Mouse (Mus musculus) left cerebral cortex, postnatal 36 days (tissue): ENCODE data around the gene Hoxa6. TPM values are rescaled to one million over a fixed set of nuclear protein-coding genes. Genes with fewer than 3 reads are reported as not detected.
A peak's percentile ranks its signal among the peaks of the same experiment; 100 is the strongest.

Source experiments
- DNase-seq, 2 experiments: peaks; one replicate each; pipeline ENCODE4 v3.0.0; 2021 to 2022; ENCODE audit warnings: low spot score in 2 of 2, mixed read lengths in 1 of 2
- intact Hi-C: fragments of 180-260 bp; cut with DNase I; formaldehyde crosslinking; loops from one replicate; pipeline ENCODE4 v1.15.1; 2025
- total RNA-seq, 2 experiments: library from RNA; stranded (reverse); gene quantifications; 2 replicates each; pipeline ENCODE4 v1.2.3; 2021

Gene Hoxa6
- total RNA-seq, 2 experiments from 2014 or later = not detected

DNA sequence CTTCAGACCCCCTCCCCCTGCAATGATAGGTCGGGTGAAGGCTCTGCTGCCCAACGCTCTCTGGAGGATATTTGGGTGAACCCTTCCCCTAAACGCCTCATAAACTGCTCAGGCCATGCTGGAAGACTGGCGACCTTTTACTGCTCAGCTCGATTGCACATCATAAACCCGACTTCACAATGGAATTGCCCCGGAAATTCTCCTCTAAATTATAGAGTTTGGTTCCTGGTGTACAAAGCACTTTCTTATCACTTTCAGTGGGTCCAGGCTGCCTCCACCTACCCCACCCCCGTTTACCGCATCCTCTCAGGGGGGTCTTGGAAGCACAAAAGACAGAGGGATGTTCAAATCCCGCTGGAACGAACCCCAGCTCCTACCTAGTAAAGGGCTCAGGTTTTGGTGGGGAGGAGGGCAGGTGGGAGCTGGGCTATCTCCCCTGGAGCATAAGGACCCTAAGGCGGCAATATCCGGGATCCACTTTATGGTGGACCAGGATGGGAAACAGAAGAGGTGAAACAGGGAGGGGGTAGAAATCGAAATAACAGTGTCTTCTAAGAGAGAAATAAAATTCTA, 10.2 kb upstream of the Hoxa6 start:
- intact Hi-C loops = loop anchor here (5.0 kb wide), 1 partner anchor 1036 kb away; no protein-coding TSS in a partner anchor
- DNase-seq = no peak

DNA sequence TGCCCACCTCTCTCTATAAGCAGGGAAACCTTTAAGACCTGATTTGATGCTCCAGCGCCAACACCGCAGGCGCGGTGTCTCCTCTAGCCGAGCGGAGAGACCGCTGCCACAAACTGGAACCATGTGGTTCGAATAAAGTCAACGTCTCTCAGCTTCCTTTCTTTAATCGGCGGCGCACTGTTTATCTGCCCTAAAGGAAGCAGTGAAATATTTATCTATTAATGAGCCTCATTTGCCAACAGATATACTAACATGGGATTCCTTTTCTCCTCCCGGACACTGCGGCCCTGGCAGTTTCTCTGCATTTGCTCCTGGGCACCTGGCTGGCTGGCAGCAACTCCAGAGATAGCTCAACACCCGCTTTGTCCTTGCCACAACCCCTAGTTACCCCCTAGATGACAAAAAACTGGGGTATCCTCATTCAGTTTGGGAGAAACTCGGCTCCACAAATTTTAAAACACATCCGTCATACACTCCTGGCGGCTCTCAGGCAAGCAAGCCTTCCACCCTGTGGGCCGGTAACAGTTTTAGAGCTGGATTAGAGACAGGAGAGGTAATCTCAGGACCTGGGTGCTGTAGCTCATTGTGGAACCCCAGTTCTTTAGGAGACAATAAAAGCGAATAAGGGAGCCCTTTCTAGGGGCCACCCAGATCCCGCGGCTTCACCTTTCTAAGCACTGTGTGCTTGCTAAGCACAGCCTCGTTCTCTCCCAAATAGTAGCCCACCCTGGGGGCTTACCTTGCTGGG, 9.5 kb upstream of the Hoxa6 start:
- intact Hi-C loops = loop anchor here (5.0 kb wide), 1 partner anchor 1036 kb away; no protein-coding TSS in a partner anchor
- no peak for DNase-seq

DNA sequence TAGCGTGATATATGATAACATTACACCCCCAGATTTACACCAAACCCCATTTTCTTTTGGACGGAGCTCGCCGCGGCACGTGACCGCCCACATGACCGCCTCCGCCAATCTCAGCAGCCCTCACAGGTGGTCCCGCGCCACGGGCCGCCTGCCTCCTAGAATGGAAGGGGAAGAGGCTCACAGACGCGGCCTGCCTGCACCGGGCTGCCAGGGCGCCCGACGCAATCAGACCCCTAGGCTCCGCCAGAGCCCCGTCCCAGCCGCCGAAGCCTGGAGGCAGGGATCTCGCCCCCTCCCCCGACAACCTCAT, 8.9 kb upstream of the Hoxa6 start:
- intact Hi-C loops = loop anchor here (5.0 kb wide), 1 partner anchor 1035 kb away; no protein-coding TSS in a partner anchor

DNA sequence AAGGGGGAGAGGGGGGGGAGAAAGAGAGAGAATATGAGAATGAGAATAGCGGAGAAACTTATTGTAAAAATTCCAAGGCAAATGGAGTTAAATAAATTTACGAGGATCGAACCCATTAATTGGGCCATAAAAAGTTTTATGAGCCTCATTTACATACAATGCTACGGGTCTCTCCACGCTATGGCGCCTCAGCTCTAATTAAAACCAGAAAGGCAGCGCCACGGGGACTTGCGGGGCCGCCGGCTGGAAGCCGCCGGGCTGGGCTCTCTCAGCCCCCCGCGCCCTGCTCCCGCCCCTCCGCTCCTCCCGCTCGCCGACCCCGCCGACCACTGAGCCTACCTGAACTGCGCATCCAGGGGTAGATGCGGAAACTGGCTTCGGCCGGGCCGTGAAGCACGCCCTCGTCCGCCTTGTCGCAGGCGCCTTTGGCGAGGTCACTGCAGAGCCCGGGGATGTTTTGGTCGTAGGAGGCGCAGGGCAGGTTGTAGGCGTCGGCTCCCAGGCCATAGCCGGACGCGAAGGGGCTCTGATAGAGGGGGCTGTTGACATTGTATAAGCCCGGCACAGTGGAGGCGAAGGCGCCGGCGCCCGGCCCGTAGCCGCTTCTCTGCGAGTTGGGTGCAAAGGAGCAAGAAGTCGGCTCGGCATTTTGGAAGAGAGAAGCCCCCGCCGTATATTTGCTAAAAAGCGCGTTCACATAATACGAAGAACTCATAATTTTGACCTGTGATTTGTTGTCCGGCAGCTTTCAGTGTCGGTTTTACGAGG, 8.4 kb upstream of the Hoxa6 start:
- intact Hi-C loops = loop anchor here (5.0 kb wide), 1 partner anchor 1035 kb away; no protein-coding TSS in a partner anchor
- DNase-seq = no peak

More for the DNA sequence above, 8.9 kb upstream of the Hoxa6 start:
- DNase-seq = no peak

DNA sequence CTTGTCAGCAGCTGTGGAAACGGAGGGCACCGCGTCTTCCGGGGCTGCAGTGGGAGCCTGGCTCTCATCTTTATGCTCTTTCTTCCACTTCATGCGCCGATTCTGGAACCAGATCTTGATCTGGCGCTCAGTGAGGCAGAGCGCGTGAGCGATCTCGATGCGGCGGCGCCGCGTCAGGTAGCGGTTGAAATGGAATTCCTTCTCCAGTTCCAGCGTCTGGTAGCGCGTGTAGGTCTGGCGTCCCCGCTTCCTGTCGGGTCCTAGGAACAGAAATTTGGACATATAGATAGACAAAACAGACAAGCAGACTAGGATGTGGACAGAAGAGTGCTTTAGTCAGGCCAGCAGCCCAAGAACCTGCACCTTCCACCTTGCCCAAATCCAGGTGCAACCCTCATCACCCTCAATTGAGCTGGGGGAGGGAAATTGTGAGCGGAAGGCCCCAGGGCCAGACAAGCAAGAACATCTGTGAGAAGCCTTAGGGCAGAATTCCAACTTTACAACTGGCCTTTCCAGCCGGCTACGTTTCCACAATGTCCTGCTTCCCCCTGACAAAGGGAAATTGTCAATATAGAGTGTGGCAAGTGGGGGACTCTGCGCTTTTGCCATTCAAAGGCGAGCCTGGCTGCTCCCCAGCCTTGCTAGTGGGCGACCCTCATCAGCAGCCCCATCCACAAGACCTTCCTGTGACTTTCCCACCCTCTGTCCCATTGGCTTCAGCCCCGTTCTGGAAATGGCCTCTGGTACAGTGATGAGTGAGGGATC, 7.4 kb upstream of the Hoxa6 start:
- intact Hi-C loops = loop anchor here (5.0 kb wide), 1 partner anchor 1034 kb away; no protein-coding TSS in a partner anchor
- DNase-seq = no peak

DNA sequence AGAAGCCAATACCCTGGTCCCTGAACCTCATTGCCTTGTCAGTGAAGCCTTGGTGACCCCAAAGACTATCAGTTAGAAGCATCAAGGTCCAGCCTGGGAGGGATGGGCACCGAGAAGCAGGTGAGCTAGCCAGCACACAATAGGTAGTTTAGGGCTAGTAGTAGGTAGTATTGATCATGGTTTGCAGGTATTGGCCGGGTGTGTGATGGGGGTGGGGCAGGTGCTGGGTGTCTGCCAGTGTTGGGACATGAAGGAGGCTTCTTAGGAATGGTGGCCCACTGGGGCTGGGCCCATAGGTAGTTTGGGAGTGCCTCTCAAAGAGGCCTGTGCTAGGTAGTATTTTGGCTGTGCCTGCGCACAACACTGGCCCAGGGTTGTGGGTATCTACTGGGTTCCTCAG, 6.5 kb upstream of the Hoxa6 start:
- DNase-seq = no peak
- intact Hi-C loops = loop anchor here (5.0 kb wide), 1 partner anchor 1033 kb away; no protein-coding TSS in a partner anchor

DNA sequence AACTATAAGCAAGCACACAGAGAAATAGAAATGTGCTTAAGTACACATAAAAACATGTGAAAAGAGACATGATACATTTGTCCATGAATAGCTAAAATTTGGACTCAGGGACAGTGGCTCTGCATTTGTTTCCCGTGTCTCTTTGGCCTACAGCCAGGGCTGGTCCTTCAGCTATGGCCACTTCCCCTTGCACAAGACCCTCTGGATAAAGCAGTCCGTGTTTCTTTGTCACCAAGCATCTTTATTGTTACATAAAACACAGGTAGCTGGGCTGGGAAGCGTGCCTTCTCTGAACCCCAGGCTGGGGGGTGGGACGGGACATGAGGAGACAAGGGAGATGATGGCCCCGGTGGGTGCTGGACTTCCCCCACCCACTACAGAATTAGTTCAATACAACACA, 5.7 kb upstream of the Hoxa6 start:
- no peak for DNase-seq
- intact Hi-C loops = no loop called here

DNA sequence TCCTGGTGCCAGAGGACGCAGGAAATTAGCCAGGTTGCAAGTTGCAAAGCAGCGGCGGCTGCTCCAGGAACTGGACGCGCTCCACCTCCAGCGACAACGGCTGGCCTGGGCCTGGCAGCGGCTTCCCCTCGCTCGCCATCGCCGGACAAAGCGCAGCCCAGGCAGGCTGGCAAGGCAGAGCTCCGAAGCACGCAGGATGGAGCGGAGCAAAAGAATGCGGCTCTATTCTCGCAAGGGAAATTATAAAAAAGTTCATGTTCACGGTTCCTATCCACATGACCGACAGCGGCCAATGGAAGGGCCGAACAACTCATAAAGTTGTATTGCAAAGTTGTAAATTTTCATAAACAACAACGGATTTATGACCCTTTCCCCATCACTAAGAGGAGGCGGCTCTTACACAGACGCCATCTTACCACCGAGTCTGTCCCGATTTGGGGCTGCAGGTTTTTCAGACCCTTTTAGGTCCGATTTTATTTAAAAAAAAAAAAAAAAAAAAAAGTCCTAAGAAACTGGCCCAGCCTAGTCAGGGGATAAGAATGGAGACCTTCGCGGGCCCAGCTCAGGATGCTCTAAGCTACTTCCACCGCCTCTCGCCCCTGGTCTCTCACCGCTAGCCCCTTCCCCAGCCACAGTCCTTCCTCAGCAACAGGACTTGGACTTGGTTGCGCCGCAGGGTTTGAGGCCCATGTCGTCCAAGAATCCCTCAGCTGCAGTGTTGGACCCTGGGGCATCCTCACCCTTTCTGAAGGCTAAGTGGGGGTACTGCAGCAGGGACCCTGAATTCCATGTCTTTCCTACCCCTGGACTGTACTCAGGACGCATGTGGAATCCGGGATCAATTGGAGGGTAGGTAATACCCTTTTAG, 4.8 kb upstream of the Hoxa6 start, which contains the start of the genes Hoxa3 and Gm28308:
Gene Hoxa3, minus strand, starts transcription at position 218 of the 868 bp plus-strand sequence.
Gene Gm28308, minus strand, starts transcription at position 221 of the 868 bp plus-strand sequence.
- intact Hi-C loops = no loop called here
- DNase-seq = no peak

DNA sequence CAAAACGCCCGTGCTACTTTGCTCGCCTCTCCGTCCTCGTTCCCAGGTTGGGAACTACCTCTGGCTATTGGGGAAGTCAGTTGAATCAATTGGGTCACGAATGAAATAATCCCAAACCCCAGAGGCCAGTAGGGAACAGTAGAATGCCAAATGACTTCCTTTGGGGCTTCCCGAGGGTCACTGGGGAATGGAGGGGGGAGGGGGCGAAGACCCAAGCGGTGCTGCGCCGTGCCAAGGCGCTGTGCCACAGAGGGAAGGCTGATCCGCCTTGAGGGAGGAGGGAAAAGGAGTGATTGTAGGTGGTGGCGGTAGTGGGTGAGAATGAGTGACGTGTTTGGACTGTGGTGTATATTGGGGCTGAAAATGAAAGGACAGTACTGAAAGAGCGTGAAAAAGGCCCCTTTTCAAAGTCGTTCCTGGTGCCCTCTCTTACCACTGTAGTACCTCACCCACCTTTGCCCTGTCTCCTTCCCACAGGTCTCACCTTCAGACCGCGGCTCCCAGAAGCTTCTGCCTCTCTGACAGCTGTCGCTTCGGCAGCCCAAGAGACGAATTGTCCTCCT, 4.1 kb upstream of the Hoxa6 start:
- intact Hi-C loops = no loop called here
- peak in 1 of 2 experiments; percentile 2 for DNase-seq

DNA sequence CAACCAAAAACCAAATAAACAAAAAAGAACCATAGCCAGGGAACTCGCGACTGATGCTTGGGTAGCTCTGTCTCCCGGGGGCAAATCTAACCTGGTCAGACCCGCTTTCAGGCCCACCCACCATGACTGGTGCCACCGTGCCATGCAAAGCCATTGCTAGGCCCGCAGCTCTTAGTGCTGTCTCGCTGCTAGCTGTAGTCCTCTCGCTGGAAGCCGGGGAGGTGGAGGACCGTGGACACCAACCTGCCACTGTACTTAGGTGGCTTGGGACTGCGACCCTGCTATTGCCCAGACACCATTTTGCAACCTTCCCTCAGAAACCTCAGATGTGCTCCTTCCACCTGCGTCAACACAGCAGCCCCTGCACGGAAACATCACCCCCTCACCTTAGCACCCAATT, 3.4 kb upstream of the Hoxa6 start:
- DNase-seq = no peak
- intact Hi-C loops = no loop called here

DNA sequence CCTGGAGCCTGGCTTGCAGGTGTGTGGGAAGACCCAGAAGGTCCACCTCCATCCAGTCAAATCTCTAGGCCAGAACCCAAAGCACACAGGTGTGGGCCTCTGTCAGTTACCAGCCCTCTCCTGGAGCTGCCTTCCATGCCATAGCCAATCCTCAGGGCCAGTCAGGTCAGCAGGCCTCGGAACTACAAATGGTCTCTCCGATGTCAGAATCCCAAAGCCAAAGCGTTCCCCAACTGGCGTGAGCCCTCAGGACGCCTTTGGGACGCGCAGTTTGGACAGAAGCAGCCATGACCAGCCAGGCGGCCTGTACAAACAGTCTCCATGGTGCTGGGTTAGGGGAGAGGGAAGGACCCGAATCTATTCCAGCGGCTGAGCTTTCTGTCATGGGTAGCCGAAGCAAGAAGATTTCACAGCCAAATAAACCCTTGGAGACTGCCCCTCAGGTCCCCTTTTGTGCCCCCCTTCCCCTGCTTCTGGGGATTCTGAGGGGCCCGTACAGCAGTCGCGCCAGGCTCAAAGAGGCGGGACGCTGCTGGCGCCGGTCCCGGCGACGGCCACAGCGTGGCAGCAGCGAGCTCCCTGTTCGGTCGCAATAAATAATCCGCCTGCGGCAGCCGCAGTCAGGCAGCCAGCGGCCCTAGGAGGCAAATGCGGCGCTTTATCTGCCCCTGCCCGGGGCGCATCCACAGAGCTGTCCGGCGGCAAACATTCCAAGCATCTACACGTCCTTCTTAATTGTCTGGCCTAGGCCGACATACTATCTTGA, 2.8 kb upstream of the Hoxa6 start:
- intact Hi-C loops = no loop called here
- DNase-seq = peak in 1 of 2 experiments; percentile 64

DNA sequence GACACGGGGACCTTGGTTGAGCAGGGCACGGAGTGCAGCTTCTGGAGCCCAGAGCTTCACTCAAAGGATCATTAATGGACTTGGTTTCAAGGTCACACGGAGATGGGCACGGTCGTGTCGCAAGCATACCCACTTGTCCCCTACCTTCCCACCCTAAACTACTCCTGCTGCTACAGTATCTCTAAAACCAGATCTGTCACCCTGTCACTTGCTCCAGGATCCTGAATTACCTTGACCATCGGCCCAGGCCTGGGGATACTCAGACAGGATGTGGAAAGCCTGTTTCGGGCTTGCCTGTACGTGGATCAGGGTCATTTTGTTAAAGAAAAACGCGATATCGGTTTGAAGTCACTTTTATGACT, 1.1 kb upstream of the Hoxa6 start:
- no peak for DNase-seq
- intact Hi-C loops = no loop called here

DNA sequence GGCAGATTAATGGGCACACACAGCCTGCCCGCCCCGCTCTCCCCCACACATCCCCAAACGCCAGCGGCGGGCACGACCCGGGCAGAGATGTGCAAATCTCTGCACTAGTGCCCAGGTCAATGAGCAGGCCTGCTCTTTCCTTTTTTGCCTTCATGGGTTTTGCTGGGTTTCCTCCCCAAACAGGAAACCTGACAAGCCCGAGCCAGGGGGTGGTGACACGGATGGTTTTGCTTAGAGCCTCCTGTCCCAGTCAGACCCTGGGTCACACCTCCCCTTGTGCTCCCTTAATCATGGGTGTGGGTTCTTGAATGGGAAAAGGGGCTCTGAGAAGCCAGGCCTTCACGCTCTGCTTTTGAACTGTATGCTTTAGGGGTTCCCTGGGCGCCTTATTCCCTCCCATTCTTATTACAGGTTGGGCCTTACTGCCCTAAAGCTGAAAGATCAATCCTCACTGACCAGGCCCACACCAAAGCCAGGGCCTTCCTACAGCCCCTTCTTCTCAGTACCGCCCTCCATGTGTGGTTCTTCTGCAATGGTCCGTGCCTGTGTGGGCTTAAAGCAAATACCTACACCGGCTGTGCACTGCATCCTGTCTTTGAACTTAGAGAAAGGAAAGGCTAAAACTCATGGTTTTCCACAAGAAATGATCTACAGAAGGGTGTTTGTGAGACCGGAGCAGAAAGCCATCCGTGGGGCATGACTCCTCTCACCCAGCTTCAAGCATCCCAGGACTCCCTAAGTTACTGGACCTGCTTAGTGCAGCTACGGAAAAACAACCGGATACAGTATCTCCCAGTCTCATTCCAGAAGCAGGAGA, 554 bp upstream of the Hoxa6 start:
- intact Hi-C loops = no loop called here
- DNase-seq = no peak

DNA sequence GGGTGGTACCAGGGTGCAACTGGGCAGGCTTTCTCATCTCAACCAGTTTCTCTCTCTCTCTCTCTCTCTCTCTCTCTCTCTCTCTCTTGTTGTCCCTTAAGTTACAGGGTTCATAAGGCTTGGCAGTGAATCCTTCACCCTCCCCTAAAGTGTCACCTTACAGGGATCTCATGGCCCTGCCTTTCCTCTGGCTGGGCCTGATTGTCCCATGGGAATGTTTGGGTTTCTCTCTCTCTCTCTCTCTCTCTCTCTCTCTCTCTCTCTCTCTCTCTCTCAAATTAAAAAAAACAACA, 892 bp downstream of the Hoxa6 start:
- intact Hi-C loops = no loop called here
- DNase-seq = no peak

DNA sequence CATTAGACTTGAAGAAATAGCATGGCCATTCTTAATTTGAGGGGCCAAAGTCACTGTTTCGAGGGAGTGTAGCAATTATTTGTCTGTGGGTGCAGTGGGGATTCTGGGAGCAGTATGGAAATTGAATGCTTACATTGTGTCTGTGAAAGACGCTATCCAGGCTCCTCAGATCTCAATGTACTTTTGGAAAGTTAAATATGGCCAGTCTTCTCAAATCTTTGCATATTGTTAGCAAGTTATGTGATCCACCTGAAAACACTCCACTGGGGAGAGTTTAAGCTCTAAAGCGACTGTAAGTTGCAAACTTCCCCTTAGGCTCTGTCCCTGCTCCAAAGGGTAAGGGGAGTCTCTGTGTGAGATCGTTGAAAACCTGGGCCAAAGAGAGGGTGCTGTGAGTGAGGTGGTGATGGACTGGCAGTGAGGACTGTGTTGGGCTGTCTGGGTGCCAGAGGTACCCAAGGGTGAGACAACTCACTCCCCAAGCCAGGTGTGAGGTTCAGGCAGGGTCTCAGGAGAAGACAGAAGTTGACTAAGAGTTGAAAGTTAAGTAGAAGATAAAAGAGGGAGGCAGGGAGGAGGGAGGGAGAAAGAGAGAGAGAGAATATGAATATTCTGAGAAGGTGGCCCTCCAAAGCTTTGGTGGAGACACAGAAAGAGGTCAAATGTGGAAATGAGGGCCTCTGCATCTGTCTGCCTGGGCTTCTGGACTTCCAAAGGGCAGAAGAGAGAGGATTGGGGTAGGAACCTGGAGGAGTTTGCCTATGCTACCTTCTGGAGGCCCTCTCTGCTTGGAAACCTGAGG, 1.4 kb downstream of the Hoxa6 start:
- intact Hi-C loops = no loop called here
- no peak for DNase-seq
